ENCODE assay signal across 20 mouse cellular contexts in genomic region chr2:9758983-9759382, GRCm38 (mm10).
A peak's percentile ranks its signal among the peaks of the same experiment; 100 is the strongest.
DNase-seq lines count a peak whose midpoint lies in the region; TF ChIP-seq lines count a peak whose summit lies in the region.
"Had no signal": no experiment of that assay in that cellular context is flagged by ENCODE, and none has a peak within 500 bp of the region (broad histone marks: within the 10 kb centered on the region; RNA-seq: fewer than 3 reads in every experiment).

No protein-coding gene starts in this region.

- no peak for TF ChIP-seq EP300 in CH12.LX (IDR thresholded peaks at IDR 0.05; ENCODE audit: low read length)

- no peak overlapping the region for H3ac ChIP-seq in C2C12 (ENCODE audit: control insufficient read depth, insufficient read length, low read depth)
- no peak overlapping the region for H3ac ChIP-seq in myocyte (ENCODE audit: control insufficient read depth, insufficient read length)

- H3K79me3 ChIP-seq in C2C12 (ENCODE audit: low read depth), result no peaks in the 10 kb centered on the region

- TF ChIP-seq CTCF in C2C12 (IDR thresholded peaks at IDR 0.05; ENCODE audit: control insufficient read depth, insufficient read depth, insufficient read length) (no peak), CH12.LX (conservative IDR thresholded peaks at IDR 0.05 in 1 of 2, IDR thresholded peaks at IDR 0.05 in 1 of 2; ENCODE audit: low read depth in 2 of 2, low read length in 2 of 2) (no peak)
- no peak for TF ChIP-seq CTCF in left cerebral cortex, adult 2 months (IDR thresholded peaks at IDR 0.05)

- H3K27me3 ChIP-seq in C2C12 (ENCODE audit: control insufficient read depth, insufficient read depth, insufficient read length) (no peaks in the 10 kb centered on the region), CH12.LX (replicated peaks) (no peaks in the 10 kb centered on the region), myocyte (ENCODE audit: control insufficient read depth, insufficient read depth, insufficient read length) (no peaks in the 10 kb centered on the region)
- H3K27me3 ChIP-seq: Patski had no signal

- H3K4me3 ChIP-seq in C2C12 (ENCODE audit: insufficient read depth, poor library complexity, severe bottlenecking), result no peak overlapping the region
- no peak overlapping the region for H3K4me3 ChIP-seq in CH12.LX (replicated peaks in 1 of 3; ENCODE audit: low read depth in 2 of 3, low read length in 2 of 3, poor library complexity in 1 of 3)
- no peak overlapping the region for H3K4me3 ChIP-seq in myocyte
- no peak overlapping the region for H3K4me3 ChIP-seq in left cerebral cortex, adult 2 months

- no peak overlapping the region for H3K9ac ChIP-seq in CH12.LX (ENCODE audit: insufficient read depth, low read depth)

- intact Hi-C loops in left cerebral cortex, adult 2 months (cut with DNase I), result no loop called here
- intact Hi-C loops in left cerebral cortex, postnatal 25 days (cut with DNase I), result no loop called here

- no peak for TF ChIP-seq RAD21 in CH12.LX (IDR thresholded peaks at IDR 0.05; ENCODE audit: low read depth, low read length)

- H3K27ac ChIP-seq in CH12.LX (ENCODE audit: insufficient read depth, low read depth), result no peak overlapping the region
- H3K27ac ChIP-seq in left cerebral cortex, adult 2 months, result no peak overlapping the region

- H3K79me2 ChIP-seq in C2C12 (ENCODE audit: control insufficient read depth, insufficient read depth), result no peaks in the 10 kb centered on the region
- H3K79me2 ChIP-seq in CH12.LX (replicated peaks; ENCODE audit: control insufficient read depth, extremely low read depth, insufficient read depth, poor library complexity, severe bottlenecking), result no peaks in the 10 kb centered on the region
- H3K79me2 ChIP-seq in myocyte (ENCODE audit: control insufficient read depth, insufficient read depth), result no peaks in the 10 kb centered on the region

- DNase-seq in CH12.LX (ENCODE audit: extremely low read depth), result no peak
- DNase-seq in cerebellum, postnatal 14 days, result no peak
- no peak for DNase-seq in left cerebral cortex, adult 2 months (ENCODE audit: extremely low spot score in 1 of 2, low spot score in 2 of 2)
- no peak for DNase-seq in left cerebral cortex, postnatal 25 days (ENCODE audit: low spot score in 2 of 2)
- DNase-seq: adrenal gland, adult 2 months; adrenal gland, adult 8-10 months; adrenal gland, postnatal 10 days; adrenal gland, postnatal 14 days; adrenal gland, postnatal 25 days; adrenal gland, postnatal 36 days; B cell, adult 2 months; cerebellum, adult 11 months; cerebellum, adult 11-12 months; cerebellum, adult 18-20 months; cerebellum, adult 2 months; cerebellum, adult 8-10 months had no signal

- dilution Hi-C loops in CH12.LX (cut with MboI; ENCODE audit: extremely low pct_ligation_motif_present, extremely low pct_unique_long_range_greater_than_20kb, low sequenced_read_pairs), result no loop called here

- in situ Hi-C loops in CH12.LX (cut with MboI; ENCODE audit: low pct_ligation_motif_present, low pct_unique_long_range_greater_than_20kb, low sequenced_read_pairs), result no loop called here

- H3K9me3 ChIP-seq in CH12.LX (replicated peaks; ENCODE audit: low read length), result no peaks in the 10 kb centered on the region
- H3K9me3 ChIP-seq: G1E had no signal

- H3K4me2 ChIP-seq in CH12.LX (ENCODE audit: insufficient read depth, low read depth, poor library complexity, severe bottlenecking), result peak overlapping the region; percentile 9; the same call in 1 of the 2 replicates
- no peak overlapping the region for H3K4me2 ChIP-seq in myocyte (ENCODE audit: low read depth)

- H3K4me1 ChIP-seq in CH12.LX (ENCODE audit: control insufficient read depth in 1 of 2, insufficient read depth in 2 of 2), result no peaks in the 10 kb centered on the region

- H3K36me3 ChIP-seq in C2C12 (ENCODE audit: control insufficient read depth, insufficient read depth), result no peaks in the 10 kb centered on the region
- H3K36me3 ChIP-seq in CH12.LX (replicated peaks in 1 of 2; ENCODE audit: control insufficient read depth in 1 of 2, insufficient read depth in 1 of 2, low read length in 1 of 2), result no peaks in the 10 kb centered on the region
- no peaks in the 10 kb centered on the region for H3K36me3 ChIP-seq in myocyte (ENCODE audit: control insufficient read depth, insufficient read depth)
- H3K36me3 ChIP-seq: G1E had no signal

- no peak for TF ChIP-seq POLR2A in CH12.LX (IDR thresholded peaks at IDR 0.05; ENCODE audit: low read depth, low read length)
- no peak for TF ChIP-seq POLR2A in myocyte (IDR thresholded peaks at IDR 0.05; ENCODE audit: insufficient read length, low read depth)

TF ChIP-seq in C2C12, 6 proteins besides CTCF, POLR2A, EP300 and RAD21:
- TF ChIP-seq MYOD1 (IDR thresholded peaks at IDR 0.05; ENCODE audit: control insufficient read depth, insufficient read length, low read depth) (no peak), CEBPB (IDR thresholded peaks at IDR 0.05; ENCODE audit: low read depth) (peak; percentile 84), MYOG (IDR thresholded peaks at IDR 0.05; ENCODE audit: control insufficient read depth, extremely low read depth, insufficient read length) (no peak)

TF ChIP-seq in CH12.LX, 34 proteins besides CTCF, POLR2A, EP300 and RAD21:
- TF ChIP-seq MEF2A (IDR thresholded peaks at IDR 0.05; ENCODE audit: borderline replicate concordance, low read depth, low read length) (no peak), TCF12 (IDR thresholded peaks at IDR 0.05; ENCODE audit: low read depth, low read length) (no peak), JUN (IDR thresholded peaks at IDR 0.05; ENCODE audit: insufficient read depth, low read depth, low read length) (no peak), MAFK (IDR thresholded peaks at IDR 0.05; ENCODE audit: insufficient replicate concordance, low read length) (no peak), POLR2AphosphoS2 (IDR thresholded peaks at IDR 0.05; ENCODE audit: low read depth, low read length) (no peak), CHD2 (IDR thresholded peaks at IDR 0.05; ENCODE audit: low read length) (no peak), JUND (conservative IDR thresholded peaks at IDR 0.05; ENCODE audit: low read depth, low read length) (no peak), SMC3 (IDR thresholded peaks at IDR 0.05; ENCODE audit: low read depth, low read length) (no peak), BHLHE40 (IDR thresholded peaks at IDR 0.05; ENCODE audit: low read depth, low read length) (no peak), PAX5 (IDR thresholded peaks at IDR 0.05; ENCODE audit: low read length) (no peak), IRF4 (IDR thresholded peaks at IDR 0.05; ENCODE audit: low read depth, low read length) (no peak), ZNF384 (IDR thresholded peaks at IDR 0.05; ENCODE audit: low read depth, low read length) (no peak), E2F4 (IDR thresholded peaks at IDR 0.05; ENCODE audit: insufficient replicate concordance, low read depth, low read length) (no peak)

TF ChIP-seq in myocyte, 11 proteins besides CTCF, POLR2A, EP300 and RAD21:
- peak; percentile 69 for TF ChIP-seq CEBPB (IDR thresholded peaks at IDR 0.05; ENCODE audit: insufficient read depth, poor library complexity, severe bottlenecking)
- no peak for TF ChIP-seq REST (IDR thresholded peaks at IDR 0.05; ENCODE audit: insufficient read depth, insufficient read length)
